Mouse (Mus musculus): ENCODE data around the gene Cd59a. TPM values are rescaled to one million over a fixed set of nuclear protein-coding genes. Genes with fewer than 3 reads are reported as not detected.
"Not testable (repeated sequence)": the region's sequence is repeated elsewhere in the genome, so short reads cannot be mapped to it uniquely, and the experiment has no call there.

The Cd59a gene
- total RNA-seq, 2 experiments from 2014 or later: 85.0 to 104 TPM

DNA sequence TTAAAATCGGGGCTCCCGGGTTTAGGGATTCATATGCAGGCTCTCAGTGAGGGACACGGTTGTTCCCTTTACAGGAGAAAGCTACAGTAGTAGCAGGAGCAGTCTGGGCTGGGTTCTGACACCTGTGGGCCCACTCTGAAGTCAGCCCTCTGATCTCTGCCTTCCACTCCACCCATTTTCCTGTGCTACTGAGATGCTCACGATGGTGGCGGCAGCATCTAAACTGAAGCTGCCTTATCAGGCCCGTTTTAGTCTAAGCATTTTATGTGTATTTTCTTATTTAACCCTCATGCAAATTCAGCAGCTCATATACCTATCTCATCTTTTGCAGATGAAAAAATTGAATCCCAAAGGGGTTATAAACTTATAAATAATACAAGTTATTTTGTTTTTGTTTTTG is 9.2 kb downstream of the Cd59a start:
- no peak for DNase-seq

DNA sequence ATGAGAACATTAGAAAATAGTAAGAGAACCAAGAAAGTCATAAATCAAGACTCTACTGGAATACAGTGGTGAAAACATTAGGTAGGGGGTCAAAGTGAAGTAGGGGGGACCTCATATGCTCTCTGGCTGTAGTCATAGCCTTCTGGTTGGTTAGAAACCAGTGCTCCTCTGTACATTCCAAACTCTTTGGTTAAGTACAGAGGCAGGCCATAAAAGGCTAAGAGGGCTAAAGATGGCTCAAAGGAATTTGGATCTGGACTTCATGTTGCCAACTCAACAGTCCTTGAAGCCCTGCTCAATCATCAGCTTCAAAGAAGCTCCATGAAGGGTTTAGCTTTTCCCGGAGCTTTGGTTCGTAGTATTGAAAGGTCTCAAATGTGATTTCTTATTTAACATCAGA is 13.4 kb downstream of the Cd59a start:
- DNase-seq: not testable (repeated sequence)

DNA sequence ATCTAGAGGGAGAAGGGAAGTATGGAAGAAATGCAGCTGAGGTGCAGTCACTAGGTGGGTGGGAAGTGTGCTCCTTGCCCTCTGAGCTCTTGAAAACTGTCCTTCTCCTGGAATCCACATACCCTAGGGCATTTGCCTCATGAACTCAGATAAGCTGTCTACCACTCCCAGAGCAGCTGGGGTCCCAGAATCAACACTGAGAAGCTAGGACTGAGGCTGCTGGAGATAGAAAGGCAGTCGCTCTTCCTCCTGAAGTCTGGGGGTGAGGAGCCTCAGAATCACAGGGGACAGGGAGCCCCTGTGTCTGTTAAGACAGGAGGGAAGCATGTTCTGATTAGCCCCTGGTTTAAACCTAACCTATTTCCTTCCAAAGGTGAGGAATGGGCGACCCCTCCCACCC is 13.9 kb downstream of the Cd59a start:
- no peak for DNase-seq

DNA sequence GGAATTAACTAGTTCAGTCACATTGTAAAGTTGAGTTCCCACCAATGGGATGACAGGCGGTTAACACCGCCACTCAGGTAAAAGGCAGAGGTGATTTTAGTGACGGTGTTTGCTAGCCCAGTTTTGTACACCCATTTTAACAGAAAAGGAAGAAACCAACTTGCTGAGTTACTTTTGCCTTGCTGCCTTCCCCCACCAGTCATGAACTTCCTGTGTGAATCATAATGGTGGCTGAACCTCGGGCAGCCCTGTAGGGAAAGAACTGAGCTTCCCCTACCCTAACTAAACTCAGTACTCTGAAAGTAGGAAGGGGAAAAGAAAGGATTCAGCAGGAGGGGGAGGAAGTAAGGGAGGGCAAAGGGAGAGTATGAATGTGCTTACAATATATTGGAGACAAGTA is 14.4 kb downstream of the Cd59a start:
- no peak for DNase-seq

DNA sequence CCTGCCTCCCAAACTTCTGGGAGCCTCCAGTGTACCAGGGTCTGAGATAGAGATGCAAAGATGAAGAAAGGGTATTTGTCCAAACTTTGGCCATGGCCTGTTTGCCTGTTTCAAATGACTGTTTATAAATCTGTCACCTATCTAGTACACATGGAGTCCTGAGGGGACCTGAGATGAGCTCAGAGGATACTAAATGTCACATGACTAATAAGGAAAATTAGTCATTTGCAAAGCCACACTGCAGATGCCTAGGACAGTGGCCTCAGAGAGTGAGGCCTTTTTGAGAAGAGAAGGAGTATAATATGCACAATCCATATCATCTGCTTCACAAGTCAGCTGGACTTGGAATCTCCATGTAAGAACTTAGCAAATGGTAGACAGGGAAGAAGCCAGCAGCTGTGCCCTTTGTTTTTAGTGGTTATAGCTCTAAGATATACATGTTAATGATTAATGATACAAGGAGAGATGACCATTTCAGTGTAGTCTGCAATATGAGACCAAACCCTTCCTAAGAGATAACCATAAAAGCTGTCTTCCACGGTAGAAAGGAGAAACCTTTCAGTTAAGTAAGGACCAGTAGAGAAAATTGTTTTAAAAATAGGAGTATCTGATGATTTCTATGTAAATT is 15.7 kb downstream of the Cd59a start:
- not testable (repeated sequence) for DNase-seq

DNA sequence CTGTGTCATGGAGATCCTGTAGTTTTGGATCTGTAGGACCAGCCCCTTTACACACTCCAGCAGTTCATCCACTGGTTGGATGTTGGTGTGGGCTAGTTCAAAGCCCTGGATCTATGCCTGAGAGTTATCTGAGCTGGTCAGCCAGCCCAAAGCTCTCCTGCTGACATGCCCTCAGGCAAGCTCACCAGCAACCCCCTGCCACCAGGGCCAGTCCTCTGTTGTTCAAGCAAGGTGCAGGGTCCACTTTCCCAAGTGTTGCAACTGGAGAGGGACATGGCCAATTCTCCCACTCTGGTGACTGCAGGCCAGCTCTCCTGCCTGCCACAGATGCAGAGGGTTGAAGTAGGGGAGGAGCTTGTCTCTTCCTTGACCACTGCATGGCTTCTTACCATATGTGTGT is 18.0 kb downstream of the Cd59a start:
- not testable (repeated sequence) for DNase-seq

DNA sequence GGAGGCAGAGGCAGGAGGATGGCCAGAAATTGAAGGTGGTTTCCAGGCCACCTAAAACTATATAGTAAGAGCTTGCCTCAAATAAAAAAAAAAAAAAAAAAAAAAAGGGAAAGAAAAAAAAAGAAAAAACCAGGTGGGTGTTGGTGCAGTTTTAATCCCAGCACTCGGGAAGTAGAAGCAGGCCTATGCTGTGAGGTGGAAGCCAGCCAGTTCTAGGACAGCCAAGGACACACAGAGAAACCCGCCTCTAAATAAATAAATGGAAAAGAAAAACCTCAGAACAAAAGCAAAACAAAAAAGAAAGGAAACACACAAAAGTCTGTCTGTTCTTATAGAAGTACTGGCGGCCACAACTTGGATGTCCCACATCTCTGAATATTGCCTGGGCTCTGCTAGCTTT is 19.3 kb downstream of the Cd59a start:
- DNase-seq: peak; percentile 47 to 62

DNA sequence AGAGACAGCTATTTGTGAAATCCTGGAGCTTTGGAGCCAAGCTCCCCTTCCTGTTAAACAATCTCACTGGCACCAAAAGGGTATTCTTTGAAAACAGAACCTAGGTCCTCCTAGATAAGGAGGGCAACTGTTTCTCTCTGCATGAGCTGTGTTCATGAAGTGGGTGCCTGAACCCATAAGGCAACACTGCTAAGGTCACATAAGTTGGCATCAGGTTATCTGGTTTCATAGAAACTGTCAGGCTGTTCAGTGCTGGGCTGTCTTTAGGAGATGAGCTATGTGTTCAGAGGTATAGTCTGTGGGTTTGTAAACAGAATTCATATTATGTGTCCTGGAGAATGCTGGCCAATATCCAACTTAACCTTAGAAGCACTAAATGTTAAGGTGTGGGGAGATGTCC is 21.6 kb downstream of the Cd59a start:
- not testable (repeated sequence) for DNase-seq

DNA sequence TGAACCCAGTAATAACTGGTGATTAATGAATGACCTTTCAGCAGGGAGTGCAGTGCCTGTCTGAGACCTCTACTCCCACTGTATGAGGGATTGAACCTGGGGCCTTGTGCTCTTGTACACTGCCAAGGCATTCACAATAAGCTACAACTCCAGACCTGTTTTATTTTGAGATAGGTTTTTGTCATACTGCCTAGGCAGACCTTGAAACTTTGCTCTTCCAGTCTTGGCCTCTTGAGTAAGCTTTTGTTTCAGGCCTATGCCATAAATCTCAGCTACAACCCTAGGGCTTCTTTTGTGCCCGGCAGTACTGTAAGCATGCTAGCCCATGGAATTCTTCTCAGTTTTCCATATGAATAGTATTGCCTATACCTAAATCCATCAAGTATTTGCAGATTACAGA is 23.5 kb downstream of the Cd59a start:
- DNase-seq: no peak

DNA sequence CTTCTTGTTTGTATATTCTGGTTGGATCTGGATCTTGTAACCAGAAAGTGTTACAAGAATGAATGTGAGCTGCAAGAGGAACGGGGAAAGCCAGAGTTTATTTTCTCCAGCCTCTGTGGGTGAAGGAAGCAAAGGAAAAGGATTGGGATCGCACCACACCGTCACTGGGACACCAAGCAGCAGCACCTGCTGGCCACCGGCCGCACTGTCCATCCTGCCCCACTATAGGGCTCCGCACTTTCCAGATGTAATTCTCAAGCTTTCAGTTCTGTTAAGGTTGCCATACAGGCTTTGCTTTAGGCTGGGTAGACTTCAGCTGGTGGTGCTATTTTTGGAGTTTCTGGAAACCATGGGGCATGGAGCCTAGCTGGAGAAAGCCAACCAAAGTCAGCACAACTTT is 24.7 kb downstream of the Cd59a start:
- DNase-seq: no peak

DNA sequence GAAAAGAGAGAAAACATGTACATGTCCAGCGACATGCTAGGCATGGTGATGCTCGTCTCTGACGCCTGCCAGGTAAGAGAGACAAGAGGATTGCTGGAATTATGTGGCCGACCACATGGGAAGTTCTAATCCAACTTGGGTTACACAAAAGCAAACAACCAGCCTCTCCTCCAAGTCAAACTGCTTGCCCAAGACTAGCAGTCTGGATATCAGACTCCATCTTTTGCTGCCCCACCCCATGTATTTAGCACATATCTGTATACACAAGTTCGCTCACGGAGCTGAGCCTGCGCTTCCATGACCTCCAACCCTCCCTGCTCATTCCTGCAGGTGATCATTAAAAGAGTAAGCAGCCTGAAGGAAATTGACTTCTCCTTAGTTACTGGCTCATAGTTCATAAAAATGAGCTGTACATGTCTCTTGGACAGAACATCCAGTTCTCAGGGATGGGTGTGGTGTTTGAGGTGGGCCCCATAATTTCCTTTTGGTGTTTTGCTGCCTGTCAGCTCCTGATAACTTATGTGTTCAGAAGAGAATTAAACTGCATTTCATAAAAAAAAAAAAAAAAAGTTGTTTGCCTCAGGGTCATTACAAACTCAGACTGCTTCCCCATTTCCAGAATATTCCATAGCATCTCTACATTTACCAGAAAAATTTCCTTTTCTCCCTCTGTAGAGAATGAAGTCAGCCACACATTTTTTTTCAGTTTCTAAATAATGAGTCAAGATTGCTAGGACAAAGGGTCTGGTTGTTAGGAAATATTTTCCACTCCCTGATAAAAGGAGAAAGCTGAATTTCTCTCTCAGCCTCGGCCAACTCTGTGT is 26.3 kb downstream of the Cd59a start:
- DNase-seq: no peak

DNA sequence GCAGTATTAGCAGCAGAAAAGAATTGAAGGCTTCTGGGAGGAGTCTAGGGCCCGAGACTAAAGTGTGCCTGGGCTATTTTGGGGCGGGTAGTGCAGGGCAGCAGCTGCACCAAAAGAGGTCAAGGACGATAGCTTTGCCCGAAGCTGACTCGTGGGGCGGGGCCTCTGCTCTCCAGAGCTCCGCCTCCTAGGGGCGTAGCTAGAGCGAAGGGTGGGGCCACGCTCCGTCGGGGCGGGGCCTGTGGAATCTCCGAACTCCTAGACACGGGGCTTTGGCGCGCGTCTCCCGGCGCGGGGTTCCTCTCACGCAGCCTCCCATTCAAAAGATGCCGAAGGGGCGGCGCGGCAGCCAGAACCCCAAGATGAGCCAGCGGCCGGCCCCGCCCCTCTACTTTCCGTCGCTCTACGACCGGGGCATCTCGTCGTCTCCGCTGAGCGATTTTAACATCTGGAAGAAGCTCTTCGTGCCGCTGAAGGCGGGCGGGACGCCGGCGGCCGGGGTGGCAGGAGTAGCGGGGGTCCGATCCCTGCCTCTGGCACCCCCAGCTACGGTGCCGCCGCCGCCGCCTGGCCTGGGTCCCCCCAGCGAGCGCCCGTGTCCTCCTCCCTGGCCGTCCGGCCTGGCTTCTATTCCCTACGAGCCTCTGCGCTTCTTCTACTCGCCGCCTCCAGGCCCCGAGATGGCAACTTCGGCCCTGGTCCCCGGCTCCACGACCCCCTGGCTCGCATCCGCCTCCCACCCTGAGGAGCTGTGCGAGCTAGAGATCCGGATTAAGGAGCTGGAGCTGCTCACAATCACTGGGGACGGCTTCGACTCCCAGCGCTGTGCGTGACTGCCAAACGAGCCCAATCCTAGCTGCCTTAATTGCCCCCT is 27.1 kb downstream of the Cd59a start, which contains the start of gene A930018P22Rik:
TSS of gene A930018P22Rik (plus strand) at position 265 of the 874 bp plus-strand sequence.
- peak; percentile 96 to 97 for DNase-seq

DNA sequence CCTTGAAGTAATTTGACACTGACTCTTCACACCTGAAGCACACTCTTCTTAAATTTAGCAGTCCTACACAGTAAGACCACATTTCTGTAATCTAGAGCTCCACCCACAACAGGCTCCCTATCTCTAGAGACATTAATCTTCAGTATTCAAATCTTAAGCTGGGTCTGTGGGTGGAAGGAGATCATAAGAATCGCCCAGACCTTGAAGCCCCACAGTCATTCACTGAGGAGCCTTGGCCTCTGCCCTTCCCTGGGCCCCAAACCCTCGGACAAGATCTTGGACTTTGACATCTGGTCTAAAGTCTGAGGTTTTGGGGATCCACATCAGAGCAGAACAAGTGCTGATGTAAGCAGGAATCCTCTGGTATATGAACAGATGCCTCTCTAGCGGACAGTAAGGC is 27.9 kb downstream of the Cd59a start:
- DNase-seq: no peak

DNA sequence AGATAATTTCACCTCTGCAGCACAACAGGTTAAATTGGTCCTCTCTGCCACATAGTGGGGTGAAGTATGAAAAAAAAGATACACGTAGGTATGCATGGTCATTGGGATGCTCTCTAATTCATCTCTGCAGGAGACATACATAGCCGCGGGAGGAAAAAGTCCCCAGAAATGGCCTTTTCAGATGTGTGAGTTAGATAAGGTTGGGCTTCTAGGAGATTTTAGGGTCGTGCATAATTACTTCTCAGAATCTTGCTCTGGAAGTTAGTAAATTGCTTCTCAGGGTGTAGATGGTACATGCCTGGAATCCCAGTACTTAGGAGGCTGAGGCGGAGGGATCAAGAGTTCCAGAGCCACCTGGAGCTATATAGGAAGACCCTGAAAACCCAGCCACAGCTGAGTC is 28.5 kb downstream of the Cd59a start:
- no peak for DNase-seq

DNA sequence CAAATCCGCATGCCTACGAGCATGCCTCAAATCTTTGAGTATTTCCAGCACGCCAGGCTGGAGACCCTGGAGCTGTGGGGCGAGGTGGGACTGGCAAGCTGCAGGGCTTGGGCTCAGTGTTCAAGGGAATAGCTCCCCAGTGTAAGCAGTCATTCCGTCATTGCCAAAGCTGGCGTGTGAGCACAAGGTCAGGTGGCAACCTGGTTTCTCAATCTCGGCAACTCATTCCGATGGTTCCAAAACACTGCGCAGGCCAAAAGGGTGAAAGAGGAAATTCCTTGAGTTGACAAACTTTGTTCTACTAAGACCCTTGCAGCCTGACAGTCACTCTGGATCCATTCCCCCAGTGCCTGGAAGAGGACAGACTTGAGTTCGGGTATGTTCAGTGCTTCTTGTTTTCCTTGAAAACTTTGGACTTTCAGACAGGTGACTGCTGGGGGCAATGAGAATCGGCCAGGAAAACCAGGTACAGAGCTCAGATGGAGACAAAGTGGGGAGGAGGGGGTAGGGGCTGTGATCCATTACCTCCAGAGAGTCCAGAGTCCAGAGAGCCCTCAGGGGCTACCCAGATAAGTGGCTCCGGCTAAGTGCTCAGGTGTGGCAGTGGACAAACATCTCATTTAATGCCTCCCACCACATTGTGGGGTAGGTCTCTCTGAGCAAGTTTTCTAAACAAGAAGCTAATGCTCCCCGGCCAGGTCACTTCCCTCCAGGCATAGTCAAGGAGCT is 33.4 kb downstream of the Cd59a start:
- DNase-seq: peak; percentile 68 to 81

DNA sequence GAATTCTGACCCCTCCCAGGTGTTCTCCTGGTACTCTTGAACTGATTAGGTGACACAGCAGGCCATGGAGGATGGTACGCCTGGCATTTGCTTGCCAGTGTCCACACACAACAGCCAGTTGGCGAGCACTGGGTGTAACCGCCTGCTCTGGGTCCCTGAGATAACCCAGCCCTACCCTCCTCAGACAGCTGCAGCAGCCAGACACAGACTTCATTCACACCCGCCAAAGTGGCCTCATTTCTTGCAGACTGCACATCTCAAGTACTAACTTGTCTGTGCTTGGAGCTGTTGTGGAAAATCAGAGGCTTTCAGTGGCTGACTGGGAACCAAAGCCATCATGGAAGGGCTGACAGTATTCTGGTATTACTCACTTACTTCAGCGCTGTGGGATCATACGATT is 34.6 kb downstream of the Cd59a start:
- DNase-seq: no peak

DNA sequence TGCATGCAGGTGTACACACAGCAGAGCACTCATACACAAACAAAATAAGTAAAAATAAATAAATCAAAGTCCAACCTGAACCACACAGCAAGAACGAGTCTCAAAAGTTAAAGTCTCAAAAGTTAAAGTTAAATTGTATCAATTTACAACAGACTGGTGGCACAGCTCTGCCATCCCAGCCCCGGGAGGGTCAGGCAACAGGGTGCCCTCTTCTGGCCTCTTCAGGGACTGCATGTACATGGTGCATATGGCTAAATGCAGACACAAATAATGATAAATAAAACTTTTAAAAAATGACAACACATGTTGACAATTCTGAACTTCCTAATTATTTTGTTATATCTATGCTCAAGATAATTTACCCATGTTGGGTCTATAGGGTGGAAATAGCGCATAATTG is 35.4 kb downstream of the Cd59a start:
- peak; percentile 67 to 72 for DNase-seq

DNA sequence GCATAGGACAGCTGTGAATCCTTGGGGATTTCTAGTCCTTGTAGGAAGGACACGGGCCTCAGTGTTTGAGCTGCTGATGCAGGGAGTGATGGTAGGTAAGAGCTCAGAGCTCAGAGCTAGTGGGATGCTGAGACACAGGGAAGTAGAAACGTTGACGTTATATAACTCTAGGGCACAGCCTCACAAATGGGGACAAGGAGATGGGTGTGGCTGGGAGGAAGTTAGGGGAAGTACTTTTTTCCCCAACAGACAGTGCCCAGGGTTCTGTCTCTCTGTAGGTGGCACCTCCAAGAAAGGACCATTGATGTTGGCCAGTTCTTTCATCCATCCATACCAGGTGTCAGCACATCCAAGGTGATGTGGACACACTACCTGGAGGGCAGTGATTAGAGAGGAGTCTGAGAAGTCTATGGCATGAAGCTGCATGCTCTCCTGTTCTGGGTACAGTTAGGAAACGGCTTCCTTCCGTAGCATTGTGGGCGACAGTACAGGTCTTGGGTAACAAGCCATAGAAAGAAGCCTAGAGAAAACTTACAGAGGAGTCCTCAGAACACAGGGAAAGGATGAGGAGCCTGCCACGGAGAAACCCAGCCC is 36.8 kb downstream of the Cd59a start:
- no peak for DNase-seq

DNA sequence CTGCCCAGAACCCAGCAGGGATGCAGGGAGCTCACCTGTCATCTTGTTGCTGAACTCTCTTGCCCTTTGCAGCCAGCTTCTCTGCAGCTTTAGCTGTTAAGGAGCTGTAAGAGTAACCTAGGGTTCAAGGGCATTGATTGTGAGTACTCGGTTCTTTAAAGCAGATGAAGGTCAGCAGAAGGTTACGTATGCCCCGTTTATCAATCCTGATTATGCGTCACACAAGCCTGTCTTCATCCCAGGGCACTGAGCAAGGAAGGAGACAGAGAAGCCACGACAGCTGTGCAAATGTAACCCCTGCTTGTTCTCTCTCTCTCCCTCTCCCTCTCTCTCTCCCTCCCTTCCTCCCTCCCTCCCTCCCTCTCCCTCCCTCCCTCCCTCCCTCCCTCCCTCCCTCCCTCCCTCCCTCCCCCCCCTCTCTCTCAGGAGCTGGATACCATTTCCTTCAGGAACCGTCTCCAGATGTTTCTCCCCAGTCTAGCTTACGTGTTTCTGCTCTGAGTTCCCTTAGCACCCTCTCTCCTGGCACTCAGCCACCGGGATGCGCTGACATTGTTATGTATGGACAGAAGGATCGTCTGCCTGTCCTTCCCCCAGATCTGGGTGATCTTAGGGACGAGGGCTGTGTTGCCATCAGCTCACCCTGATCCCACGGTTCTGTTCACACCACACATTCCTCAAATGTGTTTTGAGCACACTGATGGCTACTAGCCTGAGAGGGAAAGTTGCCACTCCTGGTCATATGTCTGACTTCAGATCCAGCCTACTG is 37.6 kb downstream of the Cd59a start:
- DNase-seq: no peak

DNA sequence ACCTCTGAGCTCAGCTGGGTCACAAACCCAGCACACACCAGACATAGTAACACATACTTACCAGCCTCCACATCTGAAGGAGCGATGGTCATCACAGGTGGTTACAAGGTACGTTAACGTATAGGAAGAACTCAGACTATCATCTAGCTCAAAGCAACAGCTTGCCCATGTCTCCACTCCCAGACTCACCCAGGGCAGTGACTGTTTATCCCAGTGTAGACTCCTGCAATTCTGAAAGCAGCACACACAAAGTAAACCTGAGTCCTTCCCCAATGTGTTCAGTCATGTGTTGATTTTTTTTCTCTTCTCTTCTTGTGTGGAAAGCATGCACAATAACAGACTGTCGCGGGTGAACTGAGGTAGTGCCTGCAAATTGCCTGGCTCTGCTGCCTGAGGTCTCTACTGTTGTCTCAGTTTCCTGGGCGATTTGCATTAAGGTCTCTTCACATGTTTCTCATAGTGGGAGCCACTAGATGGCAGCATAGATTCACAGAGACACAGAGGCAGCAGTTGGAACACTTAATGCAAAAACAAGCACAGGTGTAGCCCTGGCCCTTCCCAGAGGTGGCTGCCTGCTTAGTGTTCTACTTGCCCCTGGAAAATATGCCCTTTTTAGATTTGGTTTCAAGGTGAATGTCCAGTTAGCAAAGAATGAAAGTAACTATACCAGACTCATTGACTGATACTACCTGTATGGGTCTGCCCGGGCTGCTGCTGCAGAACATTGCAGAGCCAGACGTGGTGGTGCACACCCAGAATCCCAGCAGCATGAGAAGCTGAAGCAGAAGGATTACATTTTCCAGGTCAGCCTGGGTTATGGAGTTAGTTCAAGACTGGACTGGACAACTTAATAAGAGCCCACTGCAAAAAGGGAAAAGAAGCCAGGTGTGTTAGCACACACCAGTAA is 38.8 kb downstream of the Cd59a start:
- peak; percentile 57 to 74 for DNase-seq

Data from adrenal gland, postnatal 36 days (tissue).